Mouse (Mus musculus) ovary, postnatal 14 days (tissue): ENCODE measurements at regions not wholly inside any gene's neighbourhood (a gene's known extent, or its start where the extent isn't known, plus 50 kb on each side); places are given as distances from the start of the nearest gene placed in this dataset.
A peak's percentile ranks its signal among the peaks of the same experiment; 100 is the strongest.

Experiments
- DNase-seq: peaks from one replicate; pipeline ENCODE4 v3.0.0; 2022; ENCODE audit warnings: low spot score

GRCm38 (mm10) chr16:24215353-24215752, 178.0 kb upstream of the Lpp start:
- DNase-seq: no peak

- DNase-seq: no peak
Observed at GRCm38 (mm10) chr16:24213577-24213976, 179.7 kb upstream of the Lpp start.

- DNase-seq: no peak
Observed at GRCm38 (mm10) chr16:24212702-24213101, 180.6 kb upstream of the Lpp start.

GRCm38 (mm10) chr16:24211588-24211987, 181.7 kb upstream of the Lpp start:
- DNase-seq: no peak

GRCm38 (mm10) chr16:24208876-24209275, 184.4 kb upstream of the Lpp start:
- DNase-seq: no peak

GRCm38 (mm10) chr16:24208118-24208517, 185.2 kb upstream of the Lpp start:
- DNase-seq: no peak

GRCm38 (mm10) chr16:24207056-24207455, 186.3 kb upstream of the Lpp start:
- DNase-seq: no peak

GRCm38 (mm10) chr16:24206461-24206861, 186.8 kb upstream of the Lpp start:
- DNase-seq: no peak

GRCm38 (mm10) chr16:24205594-24205993, 187.7 kb upstream of the Lpp start:
- DNase-seq: no peak

- DNase-seq: no peak
Observed at GRCm38 (mm10) chr16:24204064-24204730, 189.1 kb upstream of the Lpp start.

- no peak for DNase-seq
Observed at GRCm38 (mm10) chr16:24202653-24203052, 190.7 kb upstream of the Lpp start.

- no peak for DNase-seq
Observed at GRCm38 (mm10) chr16:24201455-24201854, 191.9 kb upstream of the Lpp start.

GRCm38 (mm10) chr16:24200200-24200599, 193.1 kb upstream of the Lpp start:
- no peak for DNase-seq

GRCm38 (mm10) chr16:24199408-24200167, 193.7 kb upstream of the Lpp start:
- DNase-seq: no peak

- no peak for DNase-seq
Observed at GRCm38 (mm10) chr16:24198291-24198690, 195.0 kb upstream of the Lpp start.

GRCm38 (mm10) chr16:24197618-24198017, 195.7 kb upstream of the Lpp start:
- DNase-seq: no peak

GRCm38 (mm10) chr16:24193945-24194344, 199.4 kb upstream of the Lpp start:
- no peak for DNase-seq

- DNase-seq: no peak
Observed at GRCm38 (mm10) chr16:24193251-24193873, 199.9 kb upstream of the Lpp start.

GRCm38 (mm10) chr16:24192013-24192412, 201.3 kb upstream of the Lpp start:
- no peak for DNase-seq

GRCm38 (mm10) chr16:24187131-24187530, 198.5 kb upstream of the Bcl6 start:
- no peak for DNase-seq

GRCm38 (mm10) chr16:24185989-24186388, 197.3 kb upstream of the Bcl6 start:
- DNase-seq: no peak

- DNase-seq: no peak
Observed at GRCm38 (mm10) chr16:24184846-24185245, 196.2 kb upstream of the Bcl6 start.

GRCm38 (mm10) chr16:24183216-24183615, 194.6 kb upstream of the Bcl6 start:
- peak; percentile 20 for DNase-seq
